Mouse (Mus musculus): ENCODE measurements around the gene Ctr9. TPM values are rescaled to one million over a fixed set of nuclear protein-coding genes. Genes with fewer than 3 reads are reported as not detected.

The Ctr9 gene
- total RNA-seq, 2 experiments from 2014 or later = 37.1 to 39.5 TPM

DNA sequence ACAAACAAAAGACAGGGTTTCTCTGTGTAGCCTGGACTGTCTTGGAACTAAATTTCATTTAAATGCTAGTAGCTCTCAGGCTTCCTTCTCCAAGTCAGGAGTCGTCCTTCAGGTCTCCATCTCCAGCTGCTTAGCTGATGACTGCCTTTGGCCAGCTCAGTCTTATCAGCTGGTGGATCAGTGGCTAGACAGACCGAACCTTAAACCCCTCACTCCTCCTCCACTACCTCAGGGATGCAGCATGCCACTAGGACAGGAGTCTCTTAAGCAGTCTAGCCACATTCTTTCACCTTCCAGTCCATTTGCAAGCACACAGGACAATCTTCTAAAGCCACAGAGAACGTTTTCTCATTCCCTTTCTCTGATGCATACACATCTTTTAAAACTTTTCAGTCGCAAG is 3.8 kb upstream of the Ctr9 start:
- no peak for DNase-seq (ENCODE audit: low spot score in 2 of 2)

DNA sequence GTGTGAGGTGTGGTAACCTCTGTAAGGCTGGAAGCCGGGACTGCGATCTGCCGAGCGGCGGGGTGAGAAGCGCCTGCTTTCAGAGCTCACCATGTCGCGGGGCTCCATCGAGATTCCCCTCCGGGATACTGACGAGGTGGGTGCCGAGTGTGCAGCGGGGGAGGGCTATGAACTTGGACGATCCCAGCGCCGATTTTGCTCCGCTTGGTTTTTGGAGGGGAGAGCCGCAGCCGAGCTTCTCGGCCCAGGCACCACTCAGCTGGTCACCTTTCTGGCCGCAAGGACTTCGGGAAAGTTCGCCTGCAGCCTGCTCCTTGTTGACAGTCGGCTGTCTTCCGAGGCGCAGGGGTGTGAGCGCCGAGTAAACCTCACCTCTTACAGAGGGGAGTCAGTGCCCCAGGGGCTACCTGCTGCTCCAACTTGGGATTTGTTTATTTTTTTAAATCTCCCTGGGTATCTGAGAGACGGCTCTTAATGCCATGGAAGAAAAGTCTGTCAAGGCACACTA is 349 bp downstream of the Ctr9 start:
- no peak for DNase-seq (ENCODE audit: low spot score in 2 of 2)

DNA sequence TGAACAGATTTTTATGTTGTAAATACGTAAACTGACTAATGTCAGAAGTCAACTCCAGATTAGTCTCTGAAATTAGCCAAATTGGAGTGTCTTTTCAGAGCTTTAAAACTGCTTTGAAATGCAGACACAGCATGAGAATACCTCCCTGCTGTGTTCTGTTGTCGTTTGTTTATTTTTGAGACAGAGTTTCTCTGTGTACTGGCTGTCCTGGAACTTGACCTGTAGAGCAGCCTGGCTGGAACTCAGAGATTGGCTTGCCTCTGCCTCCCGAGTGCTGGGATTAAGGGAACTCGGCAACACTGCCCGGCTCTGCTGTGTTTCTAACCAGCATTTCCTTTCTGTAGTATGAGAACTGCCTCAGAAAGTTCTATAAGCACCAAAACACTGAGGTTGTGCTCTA is 20.2 kb downstream of the Ctr9 start:
- no peak for DNase-seq (ENCODE audit: low spot score in 2 of 2)

DNA sequence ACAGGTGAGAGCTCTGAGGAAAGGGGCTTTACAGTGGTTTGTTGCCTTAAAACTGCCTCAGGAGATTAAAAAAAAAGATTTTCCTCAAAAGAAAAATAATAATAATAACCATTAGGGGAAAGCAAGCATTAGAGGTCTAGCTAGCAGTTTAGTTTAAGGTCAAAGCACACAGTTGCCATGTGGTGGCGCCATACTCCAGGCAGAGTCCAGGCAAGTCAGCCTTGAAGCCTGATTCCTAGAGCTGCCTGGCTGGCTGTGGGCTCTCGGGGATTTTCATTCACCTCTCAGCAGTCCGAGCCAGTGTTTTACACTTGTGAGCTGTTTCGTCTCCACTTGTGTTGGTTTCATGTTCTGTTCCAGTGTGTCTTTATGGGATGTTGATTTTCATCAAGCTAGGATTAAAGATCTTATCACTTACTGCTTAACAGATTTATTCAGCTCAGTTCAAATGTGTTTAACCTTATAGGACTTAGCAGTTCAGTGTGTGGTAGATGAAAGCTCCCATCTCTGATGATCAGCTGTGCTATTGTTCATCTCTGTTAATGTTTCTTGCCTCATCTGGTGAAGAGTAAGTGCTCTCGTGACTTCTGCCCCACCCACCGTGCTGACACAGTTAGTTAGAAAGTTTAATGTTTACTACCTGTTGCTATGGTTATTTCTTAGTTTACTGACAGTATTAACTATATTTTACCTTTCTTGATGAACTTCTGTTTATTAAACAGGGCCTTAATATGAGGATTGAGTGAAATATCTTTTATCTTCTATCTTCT is 21.1 kb downstream of the Ctr9 start:
- peak; percentile 63 for DNase-seq (ENCODE audit: low spot score in 2 of 2)

DNA sequence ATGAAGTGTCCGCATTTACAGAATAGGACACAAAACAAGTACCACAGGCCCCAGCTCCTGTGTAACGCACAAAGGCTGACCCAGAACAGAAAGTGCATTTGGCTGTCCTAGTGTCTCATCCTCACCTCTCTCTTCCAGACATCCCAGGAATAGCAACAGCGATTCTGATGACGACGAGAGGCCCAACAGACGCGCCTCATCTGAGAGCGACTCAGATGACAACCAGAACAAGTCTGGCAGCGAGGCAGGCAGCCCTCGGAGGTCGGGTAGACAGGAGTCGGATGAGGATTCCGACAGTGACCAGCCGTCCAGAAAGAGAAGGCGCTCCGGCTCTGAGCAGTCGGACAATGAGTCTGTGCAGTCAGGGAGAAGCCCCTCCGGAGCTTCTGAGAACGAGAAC is 26.5 kb downstream of the Ctr9 start:
- DNase-seq (ENCODE audit: low spot score in 2 of 2) = no peak

DNA sequence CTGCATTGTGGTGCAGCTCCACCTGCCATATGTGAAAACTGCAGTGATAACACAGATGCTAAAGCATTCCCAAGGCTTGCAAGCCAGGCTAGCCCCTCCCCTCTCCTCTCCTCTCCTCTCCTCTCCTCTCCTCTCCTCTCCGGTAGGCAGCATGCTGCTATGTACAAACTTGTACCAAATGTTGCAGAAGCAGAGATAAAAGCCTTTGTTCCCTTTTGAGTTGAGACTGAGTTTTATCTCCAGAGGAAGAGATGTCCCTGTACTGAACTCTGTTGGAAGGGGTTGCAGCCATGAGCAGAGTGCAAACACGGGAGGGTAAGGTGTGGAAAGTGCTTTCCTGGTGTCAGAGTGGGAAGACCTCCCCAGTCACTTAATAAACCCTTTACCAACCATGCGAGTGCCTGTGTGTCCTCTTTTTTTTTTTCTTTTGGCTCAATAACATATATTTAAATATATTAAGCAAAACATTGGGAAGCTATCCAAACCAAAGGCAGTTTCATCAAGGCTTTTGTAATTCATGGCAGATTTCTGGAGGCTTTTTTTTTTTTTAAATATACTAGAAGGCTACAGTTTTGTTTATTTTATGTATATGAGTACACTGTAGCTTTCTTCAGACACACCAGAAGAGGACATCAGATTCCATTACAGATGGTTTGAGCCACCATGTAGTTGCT is 27.4 kb downstream of the Ctr9 start:
- no peak for DNase-seq (ENCODE audit: low spot score in 2 of 2)

DNA sequence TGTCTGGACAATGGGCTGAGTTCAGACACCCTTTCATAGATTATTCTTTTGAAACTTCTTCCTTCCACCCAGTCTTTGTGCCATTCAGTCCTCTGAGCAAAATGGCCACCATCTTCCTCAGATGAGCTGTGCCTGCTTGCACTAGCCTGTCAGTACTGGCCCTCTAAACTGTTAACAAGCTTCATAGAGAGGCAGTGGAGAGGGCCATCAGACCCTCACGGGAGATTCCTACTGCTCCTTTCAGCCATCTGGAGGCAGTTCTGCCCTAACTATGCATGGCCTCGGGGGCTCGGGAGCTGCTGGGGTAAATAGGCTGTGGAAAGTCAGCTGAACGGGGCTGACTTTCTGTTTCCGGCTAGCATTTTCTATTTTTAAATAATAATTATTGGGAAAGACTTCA is 30.8 kb downstream of the Ctr9 start:
- DNase-seq (ENCODE audit: low spot score in 2 of 2) = no peak

DNA sequence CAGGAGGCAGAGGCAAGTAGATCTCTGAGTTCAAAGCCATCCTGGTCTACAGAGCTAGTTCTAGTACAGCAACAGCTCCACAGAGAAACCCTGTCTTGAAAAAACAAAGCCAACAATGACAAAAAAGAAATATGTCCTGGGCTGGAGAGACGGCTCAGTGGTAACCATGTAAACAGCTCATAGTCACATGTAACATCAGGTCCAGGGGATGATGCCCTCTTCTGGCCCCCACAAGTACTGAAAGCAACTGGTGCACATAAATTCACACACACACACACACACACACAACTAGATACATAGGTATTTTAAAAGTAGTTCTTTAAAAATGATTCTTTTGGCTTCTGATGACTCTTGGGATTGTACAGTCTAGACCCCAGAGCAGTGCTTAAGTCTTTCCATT is 34.2 kb downstream of the Ctr9 start:
- no peak for DNase-seq (ENCODE audit: low spot score in 2 of 2)

DNA sequence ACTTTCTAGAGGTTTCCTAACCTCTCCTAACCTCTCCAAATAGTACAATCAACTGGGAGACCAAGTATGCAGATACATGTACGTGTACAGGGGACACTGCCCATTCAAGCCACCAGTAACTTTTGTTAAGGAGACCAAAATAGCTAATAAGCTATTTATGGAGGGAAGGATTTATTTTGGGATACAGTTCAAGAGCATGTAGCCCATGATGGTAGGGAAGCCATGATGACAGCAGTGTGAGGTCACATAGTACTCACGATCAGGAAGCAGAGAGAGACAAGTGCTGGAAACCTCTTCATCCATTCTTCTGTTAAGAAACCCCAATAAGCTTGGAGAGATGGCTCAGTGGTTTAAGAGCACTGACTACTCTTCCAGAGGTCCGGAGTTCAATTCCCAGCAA is 39.4 kb downstream of the Ctr9 start:
- no peak for DNase-seq (ENCODE audit: low spot score in 2 of 2)

DNA sequence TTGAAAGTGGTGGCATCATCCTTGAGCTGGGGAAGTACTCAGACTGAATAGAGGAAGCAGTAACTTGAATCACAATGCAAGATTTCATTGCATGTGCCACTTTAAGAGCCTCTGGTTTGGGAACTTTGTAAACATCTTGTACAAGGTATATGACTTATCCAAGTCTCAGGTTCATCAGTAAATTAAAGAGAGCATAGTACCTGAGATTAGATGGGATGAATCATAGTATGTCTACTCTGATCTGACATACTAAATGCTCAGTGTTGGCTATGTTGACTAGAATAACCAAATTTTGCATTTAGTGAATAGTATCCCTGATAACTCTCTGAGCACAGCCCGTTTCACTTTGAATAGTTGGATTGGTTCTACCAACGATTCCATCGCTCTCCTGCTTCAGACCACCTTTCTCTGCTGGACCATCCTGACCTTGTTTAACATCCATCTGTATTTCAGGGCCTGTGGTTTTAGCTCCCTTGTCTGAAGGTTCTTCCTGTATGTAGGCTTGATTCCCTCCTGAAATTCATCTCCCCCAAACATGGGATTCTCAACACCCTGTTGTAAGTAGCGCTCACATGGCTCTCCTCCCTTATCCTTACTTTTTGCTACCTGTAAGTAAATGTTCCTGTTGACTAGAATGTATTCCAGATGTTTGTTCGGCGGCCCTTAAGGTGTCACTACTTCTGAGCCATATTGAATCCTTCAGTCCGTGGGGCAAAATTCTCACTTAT is 40.9 kb downstream of the Ctr9 start:
- no peak for DNase-seq (ENCODE audit: low spot score in 2 of 2)

DNA sequence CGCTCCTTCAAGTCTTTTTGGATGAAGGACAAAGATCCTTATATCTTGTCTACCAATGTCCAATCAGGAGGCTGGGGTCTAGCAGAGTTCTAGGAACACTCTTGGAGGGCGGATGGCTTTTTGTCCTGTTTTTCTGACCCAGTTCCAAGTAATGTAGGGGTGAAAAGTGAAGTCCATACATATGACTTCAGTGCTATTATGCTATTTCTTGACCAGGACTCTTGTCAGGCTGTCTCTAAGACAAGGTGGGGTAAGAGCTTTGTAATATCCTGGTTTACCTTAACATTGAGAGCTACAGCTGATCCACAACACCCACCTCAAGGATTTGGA is 41.4 kb downstream of the Ctr9 start:
- DNase-seq (ENCODE audit: low spot score in 2 of 2) = no peak

DNA sequence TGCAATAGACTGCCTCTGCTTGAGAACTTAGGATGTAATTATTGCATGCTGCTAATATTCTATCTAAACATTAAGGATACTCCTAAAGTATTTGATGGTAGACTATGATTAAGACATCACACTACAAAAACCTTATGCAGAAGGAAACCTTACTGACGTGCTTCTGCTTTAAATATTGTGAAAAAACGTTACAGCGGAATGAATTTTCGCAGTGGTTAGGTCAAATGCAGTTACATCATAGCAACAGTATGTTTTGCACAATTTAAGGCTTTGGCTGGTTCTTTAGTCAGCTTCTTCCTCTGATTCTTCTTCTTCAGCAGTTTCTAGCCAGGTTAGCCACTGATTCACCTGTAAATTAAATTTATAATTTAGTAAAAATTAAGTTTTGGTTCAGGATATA is 43.7 kb downstream of the Ctr9 start:
- DNase-seq (ENCODE audit: low spot score in 2 of 2) = no peak

DNA sequence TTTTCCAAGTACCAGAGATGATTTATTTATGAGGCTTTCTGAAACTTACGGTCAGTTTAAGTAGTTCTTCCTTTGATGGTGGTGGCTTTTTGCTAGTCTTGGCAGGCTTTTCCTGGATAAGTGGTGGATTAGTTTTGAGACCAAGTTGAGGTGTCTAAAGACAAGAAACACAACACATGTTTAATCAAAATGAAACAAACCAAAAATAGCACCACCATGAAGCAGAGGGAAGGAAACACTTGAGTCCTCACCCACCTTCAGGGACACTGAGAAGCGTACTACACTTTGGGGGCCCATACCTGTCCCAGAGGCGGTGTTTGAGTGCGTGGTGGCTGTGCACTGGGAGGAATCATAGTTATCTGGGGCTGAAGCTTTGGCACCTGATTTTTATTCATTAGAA is 46.5 kb downstream of the Ctr9 start:
- DNase-seq (ENCODE audit: low spot score in 2 of 2) = no peak

DNA sequence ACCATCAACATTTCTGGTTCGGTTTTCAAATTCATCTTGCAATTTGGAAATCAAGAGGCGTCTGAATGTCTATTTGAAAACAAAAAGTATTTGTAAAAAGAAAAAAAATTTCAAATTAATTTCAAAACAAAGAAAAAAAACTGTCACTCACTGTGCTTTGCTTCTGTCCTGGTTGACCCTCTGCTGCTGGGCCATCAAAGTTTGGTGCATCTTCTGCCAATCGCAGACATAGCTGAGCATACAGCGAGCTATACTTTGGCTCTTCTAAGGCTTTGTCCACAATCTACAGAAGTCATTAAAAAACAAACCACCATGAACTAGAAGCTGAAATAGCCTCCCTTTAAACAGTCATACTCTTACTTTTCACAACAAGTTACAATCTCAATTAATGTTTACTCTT is 49.5 kb downstream of the Ctr9 start:
- DNase-seq (ENCODE audit: low spot score in 2 of 2) = no peak

DNA sequence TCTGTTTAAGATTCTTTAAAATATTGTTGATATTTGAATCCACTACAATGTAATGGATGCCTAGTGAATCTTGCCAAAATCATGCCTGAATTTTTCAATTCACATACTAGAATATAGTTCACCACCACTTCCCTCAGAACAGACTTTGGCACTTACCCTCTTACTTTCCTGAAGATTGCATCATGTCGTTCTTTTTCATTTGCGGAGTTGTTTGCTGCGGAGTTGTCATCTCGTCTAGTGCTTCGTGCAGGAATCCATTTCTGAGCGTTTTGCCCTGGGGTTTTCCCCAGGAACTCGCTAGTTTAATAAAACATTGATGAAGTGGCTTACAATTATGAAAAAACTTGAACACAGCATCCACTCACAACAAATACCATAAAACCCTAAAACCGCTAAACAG is 51.3 kb downstream of the Ctr9 start:
- no peak for DNase-seq (ENCODE audit: low spot score in 2 of 2)

DNA sequence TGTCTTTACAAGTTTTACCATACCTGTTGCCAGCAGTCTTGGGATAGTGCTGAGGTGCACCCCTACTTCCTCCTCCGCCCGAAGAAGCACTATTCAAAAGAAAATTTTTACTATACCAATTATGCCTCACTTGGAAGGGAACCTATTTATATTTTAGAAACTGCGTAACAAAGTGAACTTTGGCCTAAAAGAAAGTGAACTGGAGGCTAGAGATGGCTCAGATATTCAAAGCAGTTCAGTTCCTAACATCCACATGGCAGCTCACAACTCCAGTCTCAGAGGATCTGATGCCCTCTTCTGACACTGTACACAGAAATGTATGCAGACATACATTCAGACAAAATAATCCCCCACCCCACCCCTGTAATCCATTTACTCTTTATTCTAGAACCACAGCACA is 52.1 kb downstream of the Ctr9 start:
- DNase-seq (ENCODE audit: low spot score in 2 of 2) = no peak

DNA sequence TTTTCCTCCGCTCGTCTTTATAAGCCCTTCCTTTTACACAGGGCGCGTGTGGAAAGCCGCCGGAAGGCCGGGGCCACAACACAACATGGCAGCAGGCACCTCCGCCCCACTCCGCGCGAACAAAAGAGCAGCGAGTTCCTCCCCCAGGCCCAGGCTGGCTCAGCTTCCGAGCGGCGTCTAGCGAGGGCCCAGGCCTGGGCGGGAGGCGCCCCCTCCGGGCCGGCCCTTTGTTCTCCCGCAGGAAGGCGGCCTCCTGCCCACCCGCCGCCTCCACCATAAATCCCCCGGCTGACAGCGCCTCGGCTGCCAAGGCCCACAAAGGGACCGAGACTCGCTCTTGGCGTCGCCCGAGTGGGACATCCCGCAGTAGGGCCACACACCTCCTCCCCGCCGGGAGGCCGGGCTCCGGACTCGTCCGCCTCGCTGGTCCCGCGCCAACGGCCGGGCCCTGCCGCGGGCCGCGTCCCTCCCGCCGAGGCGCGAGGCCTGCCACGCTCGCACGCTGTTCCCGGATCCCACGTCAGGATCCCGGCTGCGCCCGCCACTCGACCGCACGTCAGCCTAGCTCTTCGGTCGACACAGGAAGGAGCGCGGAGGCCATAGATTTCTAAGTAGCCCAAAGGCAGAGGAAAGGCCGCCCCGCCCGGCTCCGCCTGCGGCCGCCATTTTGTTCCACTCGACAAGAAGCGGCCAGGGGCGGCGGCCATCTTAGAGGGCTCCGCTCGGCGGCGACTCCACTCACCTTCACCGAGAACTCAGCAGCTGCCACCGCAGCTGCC is 53.5 kb downstream of the Ctr9 start:
- DNase-seq (ENCODE audit: low spot score in 2 of 2) = peak; percentile 71 to 82

DNA sequence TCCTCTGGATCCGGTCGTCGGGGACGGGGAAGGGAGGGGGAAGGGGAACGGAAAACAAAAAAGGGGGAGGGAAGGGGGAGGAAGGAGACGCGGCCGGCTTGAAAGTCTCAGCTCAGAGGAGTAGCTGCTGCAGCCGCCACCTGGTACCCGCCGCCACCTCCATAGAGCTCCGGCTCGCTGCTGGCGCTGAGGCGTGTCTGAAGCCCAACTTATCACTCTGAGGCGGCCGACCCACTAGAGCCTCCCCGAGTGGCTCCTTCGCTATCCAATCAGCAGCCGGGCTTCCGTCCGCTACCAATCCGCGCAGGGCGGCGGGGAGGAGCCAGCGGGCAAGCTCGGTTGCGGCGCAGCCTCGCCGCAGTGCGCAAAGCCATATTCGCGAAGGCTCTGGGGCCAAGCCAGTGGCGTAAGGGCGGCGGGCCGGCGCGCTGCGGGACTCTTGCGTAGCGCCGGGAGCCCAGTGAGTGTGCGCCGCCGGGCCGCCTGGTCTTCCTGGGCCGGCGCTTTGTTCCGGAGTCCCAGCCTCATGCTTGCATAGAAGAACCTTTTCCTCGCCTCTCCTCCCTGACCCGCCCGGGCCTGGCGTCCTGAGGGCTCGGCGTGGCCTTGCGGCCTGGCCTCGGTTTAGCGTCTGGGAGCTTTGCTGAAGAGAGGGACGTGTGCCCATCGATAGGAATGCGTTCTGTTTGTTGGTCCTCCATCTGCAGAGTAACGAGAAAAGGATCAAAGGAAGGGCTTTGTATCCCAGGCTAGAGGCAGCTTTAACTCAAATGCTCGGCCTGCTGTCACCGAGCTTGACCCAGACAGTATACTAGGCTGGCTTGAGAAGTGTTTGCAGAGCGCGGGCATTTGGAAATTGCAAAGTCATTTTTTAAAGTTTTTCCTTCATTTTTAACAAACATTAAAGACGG is 54.3 kb downstream of the Ctr9 start, which contains the start of gene Eif4g2:
Eif4g2 (minus strand) TSS at position 209 of the 911 bp plus-strand sequence.
- DNase-seq (ENCODE audit: low spot score in 2 of 2) = peak; percentile 98 to 100

DNA sequence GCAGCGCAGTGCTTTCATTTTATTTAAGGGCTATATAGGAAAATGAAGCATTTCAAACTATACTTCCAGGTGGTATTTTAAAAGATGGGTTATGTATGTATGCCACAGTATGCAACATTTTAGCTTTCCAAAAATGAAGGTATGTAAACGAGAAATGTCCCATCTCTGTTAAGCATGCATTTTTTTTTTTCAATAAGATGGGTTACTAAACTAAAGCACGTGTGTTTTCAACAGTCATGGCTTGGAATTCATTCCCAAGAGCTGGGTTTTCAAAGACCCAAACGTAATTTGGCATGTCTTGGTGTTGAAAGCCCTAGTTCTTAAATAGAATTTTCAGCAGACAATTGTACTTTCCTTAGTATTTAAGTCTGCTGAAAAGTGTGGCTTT is 55.0 kb downstream of the Ctr9 start:
- no peak for DNase-seq (ENCODE audit: low spot score in 2 of 2)

DNA sequence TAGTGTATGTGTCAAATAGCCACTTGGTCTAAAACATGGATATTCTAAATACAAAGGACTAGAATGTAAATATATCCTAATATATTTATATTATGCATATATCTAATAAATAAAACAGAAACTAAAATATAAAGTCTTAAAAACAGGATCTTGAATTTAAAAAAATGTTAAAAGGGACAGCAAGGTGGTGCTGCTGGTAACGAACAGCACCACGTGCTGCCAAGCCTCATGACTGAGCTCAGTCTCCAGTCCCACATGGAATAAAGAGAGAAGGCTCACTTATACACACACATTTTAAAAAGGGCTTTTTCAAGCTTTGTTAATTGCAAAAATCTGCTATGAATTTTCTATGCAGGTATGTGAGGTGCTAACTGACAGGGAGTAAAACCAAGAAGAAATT is 55.7 kb downstream of the Ctr9 start:
- DNase-seq (ENCODE audit: low spot score in 2 of 2) = no peak
